Comparison of ENCODE assay signal across 13 mouse cellular contexts in the genomic region with DNA sequence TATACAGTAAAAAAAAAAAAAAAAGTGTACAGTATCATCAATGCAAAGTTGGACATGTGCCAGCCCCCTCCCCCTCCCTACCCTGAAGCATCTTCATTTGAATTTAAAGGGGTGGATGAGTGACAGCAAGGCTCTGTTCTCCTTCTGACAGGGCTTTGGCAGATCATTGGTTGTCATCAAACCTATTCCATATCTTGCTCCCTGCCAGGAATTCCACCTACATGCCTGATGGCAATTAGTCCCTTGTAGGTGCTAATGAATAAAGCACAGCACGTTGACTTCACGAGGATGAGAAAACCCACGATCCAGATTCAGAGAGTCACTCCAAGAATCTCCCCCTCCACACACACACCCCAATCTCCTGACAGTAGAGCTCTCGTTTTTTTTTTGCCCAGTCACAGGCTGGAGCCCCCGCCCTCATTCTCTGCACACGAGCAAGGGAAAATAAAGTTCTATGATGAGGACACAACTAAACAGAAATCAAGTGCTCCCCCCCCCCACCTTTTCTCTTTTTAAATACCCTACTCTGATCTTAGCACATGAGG.
DNase-seq lines count a peak whose midpoint lies in the region; ATAC-seq and TF ChIP-seq lines count a peak whose summit lies in the region.
"Had no signal": no experiment of that assay in that cellular context is flagged by ENCODE, and none has a peak within 500 bp of the region (broad histone marks: within the 10 kb centered on the region; RNA-seq: fewer than 3 reads in every experiment).

No protein-coding gene starts in this region.

- TF ChIP-seq CTCF in gastrocnemius, adult 2 months (IDR thresholded peaks at IDR 0.05), result no peak

- H3K4me3 ChIP-seq in forebrain, embryonic 13.5 days, result no peak overlapping the region
- H3K4me3 ChIP-seq in gastrocnemius, adult 2 months, result no peak overlapping the region
- H3K4me3 ChIP-seq: limb, embryonic 13.5 days; stomach, embryonic 15.5 days had no signal

- DNase-seq in left cerebral cortex, postnatal 14 days (ENCODE audit: low spot score in 2 of 2), result peak; percentile 20 to 26
- no peak for DNase-seq in left cerebral cortex, postnatal 36 days (ENCODE audit: low spot score in 2 of 2)
- peak; percentile 78 for DNase-seq in brain, adult 2 months (ENCODE audit: low read depth, low spot score)
- peak; percentile 34 to 42 for DNase-seq in layer of hippocampus, postnatal 36 days
- DNase-seq in gastrocnemius, adult 2 months, result no peak
- DNase-seq in adrenal gland, adult 2 months, result no peak
- no peak for DNase-seq in cerebellum, adult 11 months

- H3K9ac ChIP-seq in forebrain, embryonic 13.5 days, result no peak overlapping the region
- H3K9ac ChIP-seq: limb, embryonic 13.5 days; stomach, embryonic 15.5 days had no signal

- peak overlapping the region; percentile 7; the same call in 1 of the 2 replicates for H3K27ac ChIP-seq in forebrain, embryonic 13.5 days
- H3K27ac ChIP-seq in gastrocnemius, adult 2 months, result no peak overlapping the region
- H3K27ac ChIP-seq: kidney, postnatal 0 days; limb, embryonic 13.5 days; stomach, embryonic 15.5 days had no signal

- H3K36me3 ChIP-seq in forebrain, embryonic 13.5 days (ENCODE audit: poor library complexity, severe bottlenecking), result no peaks in the 10 kb centered on the region
- H3K36me3 ChIP-seq: G1E; limb, embryonic 13.5 days; stomach, embryonic 15.5 days had no signal

- no peak overlapping the region for H3K4me2 ChIP-seq in forebrain, embryonic 13.5 days
- H3K4me2 ChIP-seq: limb, embryonic 13.5 days; stomach, embryonic 15.5 days had no signal

- no peaks in the 10 kb centered on the region for H3K9me3 ChIP-seq in forebrain, embryonic 13.5 days (replicated peaks)
- H3K9me3 ChIP-seq: G1E; limb, embryonic 13.5 days; stomach, embryonic 15.5 days had no signal

- H3K27me3 ChIP-seq in forebrain, embryonic 13.5 days, result no peaks in the 10 kb centered on the region
- H3K27me3 ChIP-seq: limb, embryonic 13.5 days; stomach, embryonic 15.5 days had no signal

- intact Hi-C loops in left cerebral cortex, postnatal 14 days (cut with DNase I), result loop anchor here (10.0 kb wide), 1 partner anchor 628 kb away; the partner anchor contains the start of gene Inhba
- intact Hi-C loops in left cerebral cortex, postnatal 36 days (cut with DNase I), result loop anchor here (5.0 kb wide), 1 partner anchor 620 kb away; no protein-coding TSS in a partner anchor
- intact Hi-C loops in gastrocnemius, adult 2 months (cut with DNase I), result no loop called here

- peak; percentile 80 for ATAC-seq in forebrain, embryonic 13.5 days
- ATAC-seq: activated CD4-positive, CD25-positive, alpha-beta regulatory T cell, adult 4 months had no signal

- H3K4me1 ChIP-seq in forebrain, embryonic 13.5 days, result peaks cover 21% of the 10 kb centered on the region; the same call in 1 of the 2 replicates
- H3K4me1 ChIP-seq: stomach, embryonic 15.5 days had no signal

- WGBS in forebrain, embryonic 13.5 days, result 40% methylated on average over 6 of the region's 6 CpGs

Comparison
In these comparisons a context has a peak if more than half of its experiments do, and no peak if none do; other contexts are left out.
1. DNase-seq: peak in left cerebral cortex, postnatal 14 days (2 of 2), brain, adult 2 months (single experiment) and layer of hippocampus, postnatal 36 days (2 of 2); none in left cerebral cortex, postnatal 36 days (0 of 2), gastrocnemius, adult 2 months (single experiment), adrenal gland, adult 2 months (single experiment) and cerebellum, adult 11 months (single experiment).